Mouse (Mus musculus): ENCODE measurements around the gene Bricd5.
A peak's percentile ranks its signal among the peaks of the same experiment; 100 is the strongest.
"Not testable (repeated sequence)": the region's sequence is repeated elsewhere in the genome, so short reads cannot be mapped to it uniquely, and the experiment has no call there.

Bricd5 gene

DNA sequence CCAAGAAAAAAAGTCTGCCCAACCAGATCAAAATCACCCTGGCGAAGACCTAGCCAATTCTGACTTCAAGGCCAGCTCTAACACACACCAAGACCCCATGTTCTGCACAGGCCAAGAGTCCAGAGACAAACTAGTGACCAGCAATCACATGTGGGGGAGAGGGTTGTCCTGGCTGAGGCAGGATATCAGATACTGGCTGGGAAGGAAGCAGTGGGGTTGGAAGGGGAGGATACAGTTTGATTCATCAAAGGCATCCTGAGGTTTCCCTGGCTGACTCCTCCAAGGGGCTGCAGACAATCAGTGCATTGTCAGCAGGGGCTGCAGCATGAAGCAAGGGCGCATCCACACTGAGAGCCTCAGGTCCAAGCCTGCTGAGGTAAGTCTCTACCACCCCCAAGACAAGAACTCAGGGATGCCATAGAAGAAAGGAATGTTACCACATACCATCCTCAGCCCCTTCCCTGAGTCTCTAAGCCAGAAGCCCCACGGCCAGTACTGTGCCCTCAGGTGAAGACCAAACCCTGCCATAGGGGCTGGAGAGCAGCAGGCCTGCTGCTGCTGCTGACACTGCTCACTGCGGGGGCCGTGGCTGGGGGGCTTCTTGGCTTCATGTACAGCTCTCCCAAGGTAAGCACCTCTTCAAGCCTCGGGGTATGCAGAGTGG, at the start of gene Bricd5:
Bricd5 (plus strand) TSS at position 273 of the 664 bp plus-strand sequence.
- DNase-seq = no peak

DNA sequence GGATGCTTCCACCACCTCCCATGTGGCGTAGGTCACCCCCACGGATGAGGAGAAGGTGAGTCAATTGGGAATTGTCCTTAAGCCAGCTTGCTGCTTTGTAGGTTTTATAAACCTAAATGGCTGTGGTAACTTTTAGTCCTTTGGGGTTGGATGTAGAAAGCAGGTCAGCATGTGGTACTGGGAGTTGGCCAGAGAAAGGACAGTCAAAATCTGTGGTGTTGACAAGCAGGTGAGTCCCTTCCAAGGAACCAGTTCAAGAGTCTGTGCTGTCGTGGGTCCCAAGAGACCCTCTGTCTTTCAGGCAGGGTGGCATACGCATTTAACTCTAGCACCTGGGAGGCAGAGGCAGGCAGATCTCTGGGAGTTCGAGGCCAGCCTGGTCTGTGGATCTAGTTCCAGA, 49.2 kb upstream of the Bricd5 start:
- no peak for DNase-seq

DNA sequence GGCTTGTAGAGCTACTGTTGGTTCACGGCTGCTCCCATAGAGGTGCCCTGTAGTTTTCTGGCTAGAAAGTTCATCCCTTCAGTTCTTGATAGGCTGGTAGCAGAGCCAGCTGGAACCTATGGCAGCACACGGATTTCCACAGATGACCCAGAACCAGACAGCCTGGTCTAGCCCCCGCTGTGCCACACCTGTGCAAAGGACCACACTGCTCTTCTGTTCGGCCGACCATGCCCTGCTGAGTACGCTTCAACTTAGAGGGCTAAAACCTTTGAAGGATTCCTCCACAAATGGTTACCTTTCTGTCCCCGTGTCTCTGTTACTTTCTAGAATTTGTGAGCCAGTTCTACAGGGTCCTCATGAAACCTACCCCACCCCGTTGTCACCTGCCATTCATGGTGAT, 48.4 kb upstream of the Bricd5 start:
- DNase-seq = peak; percentile 55 to 58

DNA sequence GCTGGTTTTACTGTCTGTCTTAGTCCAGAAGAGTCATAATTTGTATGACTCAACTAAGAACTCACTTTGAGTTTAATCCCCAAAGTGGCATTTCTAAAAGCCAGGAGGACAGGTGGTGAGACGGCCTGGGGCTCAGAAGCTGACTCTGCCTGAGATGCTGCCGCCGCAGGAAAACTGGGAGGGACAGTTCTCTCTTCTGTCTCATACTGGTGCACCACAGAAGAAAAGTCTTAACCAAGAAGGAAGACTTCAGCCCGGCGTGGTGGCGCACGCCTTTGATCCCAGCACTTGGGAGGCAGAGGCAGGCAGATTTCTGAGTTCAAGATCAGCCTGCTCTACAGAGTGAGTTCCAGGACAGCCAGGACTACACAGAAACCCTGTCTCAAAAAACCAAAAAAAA, 47.8 kb upstream of the Bricd5 start:
- no peak for DNase-seq

DNA sequence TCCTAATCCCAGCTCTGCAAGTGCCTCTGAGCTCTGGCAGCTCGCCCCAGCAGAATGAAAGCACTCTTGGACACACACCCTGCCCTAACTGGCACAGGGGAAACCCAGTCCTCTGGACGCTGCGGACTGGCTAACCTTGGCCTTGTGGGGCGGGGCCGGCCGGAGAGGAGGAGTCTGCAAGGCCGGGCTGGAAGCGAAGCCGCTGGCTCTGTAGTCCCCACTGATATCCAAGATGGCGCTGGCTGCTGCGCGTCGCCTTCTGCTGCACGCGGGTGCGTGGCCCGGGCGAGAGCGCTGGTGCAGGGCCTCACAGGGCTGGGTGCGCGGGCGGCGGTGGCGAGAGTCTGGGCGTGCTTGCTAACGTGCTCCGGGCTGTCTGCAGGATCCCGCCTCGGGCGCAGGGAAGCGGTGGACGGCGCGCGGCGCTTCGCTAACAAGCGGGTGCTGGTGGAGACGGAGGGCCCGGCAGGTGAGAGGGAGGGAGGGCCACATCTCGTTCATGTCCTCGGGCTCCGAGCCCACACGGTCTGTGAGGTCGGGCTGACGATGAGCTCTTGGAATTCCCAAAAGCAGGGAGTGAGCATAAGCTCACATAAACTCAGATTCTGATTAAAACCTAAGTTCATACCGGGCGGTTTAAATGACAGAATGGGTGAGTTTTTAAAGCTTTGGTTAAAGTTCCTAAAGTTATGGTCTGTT, 47.1 kb upstream of the Bricd5 start, which contains the start of gene Eci1:
Eci1 (plus strand) TSS at position 171 of the 699 bp plus-strand sequence.
- DNase-seq = peak; percentile 96 to 98

DNA sequence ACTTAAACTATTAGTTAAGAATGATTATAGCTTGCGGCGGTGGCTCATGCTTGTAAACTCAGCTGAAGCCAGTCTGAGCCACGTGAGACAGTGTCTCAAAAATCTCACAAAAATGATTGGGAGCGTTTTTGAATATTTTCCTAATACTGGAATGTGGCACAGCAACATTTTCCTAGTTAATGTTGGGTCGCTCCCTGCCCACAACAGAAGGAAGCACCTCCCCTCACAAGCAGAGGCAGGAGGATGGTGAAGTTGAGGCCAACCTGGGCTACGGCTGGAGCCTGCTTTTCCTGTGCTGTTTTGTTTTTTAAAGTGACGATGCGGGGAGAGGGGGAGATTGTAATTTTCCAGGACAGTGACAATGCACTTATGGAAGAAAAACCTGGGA, 46.5 kb upstream of the Bricd5 start:
- no peak for DNase-seq

DNA sequence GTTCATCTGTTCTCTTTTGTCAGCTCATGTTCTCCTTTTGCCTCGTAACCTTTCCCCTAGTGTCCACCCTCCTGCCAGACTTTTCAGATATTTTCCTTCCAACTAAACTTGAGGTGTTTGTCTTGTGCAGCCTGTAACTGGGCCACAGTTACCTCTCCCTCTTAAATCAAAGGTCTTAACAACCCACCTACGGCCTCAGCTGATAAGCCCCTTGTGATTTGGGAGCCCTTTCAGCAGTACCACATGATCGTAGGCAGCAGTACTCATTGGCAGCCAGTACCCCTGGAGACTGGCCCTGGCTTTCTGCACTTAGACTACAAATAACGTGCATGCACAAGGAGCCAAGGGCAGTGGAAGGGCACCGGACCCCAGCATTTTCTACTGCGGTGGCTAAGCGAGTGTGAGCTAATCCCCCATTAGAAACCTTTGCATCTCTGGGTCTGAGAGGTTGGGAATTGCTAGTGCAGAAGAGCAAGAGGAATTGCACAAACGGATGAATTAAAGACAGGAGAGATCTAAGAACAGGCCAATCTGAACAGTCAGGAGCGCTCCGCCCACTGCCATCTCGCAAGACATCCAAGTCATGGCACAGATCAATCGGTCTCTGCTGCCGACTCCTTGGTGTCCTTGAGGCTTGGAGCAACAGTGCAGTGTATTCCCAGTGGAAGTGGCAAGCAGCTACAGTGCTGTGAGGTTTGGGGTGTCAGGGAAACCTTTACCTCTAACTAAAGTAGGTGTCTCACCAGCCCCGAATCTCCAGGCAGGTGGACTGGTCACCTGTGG, 44.3 kb upstream of the Bricd5 start:
- DNase-seq = no peak

DNA sequence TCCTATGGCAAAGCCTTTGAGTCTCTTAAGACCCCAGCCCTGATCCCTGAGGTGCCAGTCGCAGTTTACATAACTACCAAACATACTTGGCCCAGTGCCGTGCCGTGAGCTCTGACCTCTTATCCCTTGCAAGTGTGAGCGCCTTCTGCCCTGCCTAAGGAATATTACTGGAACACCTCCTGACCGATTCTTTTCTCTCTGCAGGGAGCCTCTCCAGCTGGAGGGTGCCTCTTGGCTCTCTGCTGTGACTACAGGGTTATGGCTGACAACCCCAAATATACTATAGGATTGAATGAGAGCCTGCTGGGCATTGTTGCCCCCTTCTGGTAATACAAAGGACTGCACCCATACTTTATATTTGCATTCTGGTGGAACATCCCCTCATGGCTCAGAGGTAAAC, 36.7 kb upstream of the Bricd5 start:
- peak; percentile 63 to 70 for DNase-seq

DNA sequence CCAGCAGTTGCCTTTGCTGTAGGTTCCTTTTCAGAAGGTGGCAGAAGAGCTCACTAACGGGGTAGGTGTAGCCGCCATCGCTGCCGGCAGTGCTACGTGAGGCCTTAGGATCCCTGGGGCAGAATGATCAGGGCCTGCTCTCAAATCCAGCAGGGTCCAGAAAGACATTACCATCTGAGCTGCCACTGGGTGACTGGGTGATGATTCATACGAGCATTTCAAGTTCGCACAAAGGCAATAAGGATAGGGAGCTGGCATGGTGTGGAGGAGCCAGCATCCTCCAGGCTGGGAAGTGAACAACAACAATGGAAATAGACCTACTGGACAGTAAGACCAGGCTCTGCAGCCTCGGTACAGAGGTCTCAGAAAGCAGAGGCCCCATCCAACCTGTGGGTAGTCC, 33.3 kb upstream of the Bricd5 start:
- no peak for DNase-seq

DNA sequence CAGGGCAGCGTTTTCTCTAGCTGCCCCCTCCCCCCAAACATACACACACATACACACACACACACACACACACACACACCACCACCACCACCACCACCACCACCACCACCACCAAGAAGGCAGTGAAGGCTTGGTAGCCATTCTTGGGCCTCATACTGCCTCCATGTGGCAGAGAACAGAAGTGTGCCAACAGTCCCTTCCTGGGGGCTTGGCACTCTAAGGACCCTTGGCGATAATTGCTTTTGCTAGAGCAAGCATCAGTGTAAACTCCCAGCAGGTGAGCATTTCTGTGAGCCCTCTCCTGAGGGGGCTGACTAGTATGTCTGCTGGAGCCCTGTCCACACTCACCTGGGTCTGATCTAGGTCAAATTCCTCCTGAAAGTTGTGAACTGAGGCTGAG, 32.5 kb upstream of the Bricd5 start:
- DNase-seq = no peak

DNA sequence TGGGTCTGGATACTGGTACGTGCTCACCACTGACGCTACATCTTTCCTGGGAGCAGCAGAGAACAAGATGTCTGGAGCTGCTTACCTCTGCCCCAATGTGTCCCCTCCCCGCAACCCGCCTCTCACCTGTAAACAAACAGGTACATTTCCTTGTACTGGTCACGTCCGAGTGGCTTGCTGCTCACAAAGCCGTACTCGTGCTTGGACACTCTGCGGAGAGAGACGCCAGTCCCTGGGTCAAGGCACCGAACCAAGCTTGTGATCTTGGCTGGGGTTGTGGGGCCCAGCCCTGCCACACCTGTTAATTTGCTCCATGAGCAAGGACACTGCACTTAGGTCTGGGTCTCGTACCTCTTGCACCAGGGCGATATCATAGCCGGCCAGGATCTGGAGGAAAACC, 31.6 kb upstream of the Bricd5 start:
- no peak for DNase-seq

DNA sequence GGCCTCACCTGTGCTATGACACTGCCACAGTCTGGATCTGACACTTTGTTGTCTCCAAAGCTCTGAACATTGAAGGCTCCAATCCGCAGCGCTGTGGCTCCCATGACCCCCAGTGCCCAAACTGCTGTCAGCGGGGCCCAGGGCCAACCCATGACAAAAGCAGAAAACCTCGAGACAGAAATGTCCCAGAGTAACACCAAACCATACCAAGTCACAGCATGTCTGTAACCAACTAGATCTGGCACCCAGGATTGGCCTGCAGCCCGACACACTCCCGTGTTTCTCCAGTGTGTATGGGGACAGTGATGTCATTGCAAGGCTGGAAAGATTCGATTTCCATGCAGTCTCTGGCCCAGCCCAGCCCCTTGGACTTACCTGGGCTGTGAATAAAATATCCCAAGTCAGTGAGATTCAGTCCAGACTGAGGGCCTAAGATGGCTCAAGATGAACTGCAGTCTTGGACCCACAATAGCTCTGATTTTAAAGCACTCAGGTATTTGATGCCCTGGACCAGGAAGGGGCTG, 31.0 kb upstream of the Bricd5 start, which contains the start of gene Dnase1l2:
Dnase1l2 (minus strand) TSS at position 474 of the 524 bp plus-strand sequence.
- DNase-seq = peak; percentile 61 to 62

DNA sequence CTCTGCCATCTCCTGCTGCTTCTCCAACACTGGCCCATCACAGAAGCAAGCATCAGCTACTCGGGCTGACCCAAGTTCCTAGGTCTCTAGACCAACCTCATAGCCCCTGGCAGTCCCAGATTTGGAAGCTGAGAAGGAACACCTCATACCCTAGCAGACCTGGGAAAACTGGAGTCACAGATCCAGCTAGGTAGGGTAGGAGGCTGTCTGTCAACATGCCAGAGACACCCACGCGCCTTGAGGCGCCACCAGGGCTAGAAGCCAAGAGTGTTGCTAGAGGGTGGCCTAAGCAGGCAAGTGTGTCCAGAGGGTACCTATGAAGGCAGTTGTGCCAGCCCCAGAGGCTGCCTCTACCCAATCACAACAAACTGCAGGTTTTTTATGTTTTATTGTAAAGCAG, 30.3 kb upstream of the Bricd5 start:
- DNase-seq = peak; percentile 82 to 85

DNA sequence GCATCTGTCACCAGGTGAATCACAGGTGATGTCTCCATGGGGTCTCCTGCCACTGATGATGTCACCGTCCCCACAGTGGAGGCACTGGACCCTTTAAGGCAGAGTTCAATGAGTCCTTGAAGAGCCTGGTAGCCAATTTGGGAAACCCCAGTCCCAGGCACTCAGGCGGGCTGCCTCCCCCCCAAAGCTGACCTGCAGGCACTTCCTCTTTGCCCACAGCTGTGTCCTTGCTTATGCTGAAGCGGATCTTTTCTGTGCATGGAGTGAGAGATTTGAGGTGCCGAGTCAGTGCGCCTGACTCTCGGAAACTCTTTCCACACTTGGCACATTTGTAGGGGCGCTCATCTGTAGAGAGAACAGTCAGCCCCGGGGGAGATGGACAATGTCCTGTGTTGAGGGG, 27.1 kb upstream of the Bricd5 start:
- DNase-seq = no peak

DNA sequence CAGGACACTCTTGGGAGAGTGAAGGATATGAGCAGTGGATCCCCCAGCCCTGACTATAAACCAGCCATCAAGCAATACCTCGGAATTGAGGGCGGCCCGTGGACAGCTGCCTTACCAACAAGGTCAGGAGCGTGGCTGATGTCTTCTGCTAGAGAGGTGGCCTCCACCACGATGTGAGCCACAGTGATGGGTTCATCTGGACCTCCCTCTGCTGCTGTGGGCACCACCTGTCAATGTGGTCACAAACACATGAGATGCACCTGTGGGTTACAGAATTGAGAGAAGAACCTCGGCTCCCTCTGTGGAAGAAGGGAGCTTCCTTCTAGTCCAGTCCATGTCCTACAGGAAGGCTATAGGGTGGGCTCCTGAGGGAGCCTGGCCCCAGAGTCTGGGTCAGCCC, 24.2 kb upstream of the Bricd5 start:
- DNase-seq = no peak

DNA sequence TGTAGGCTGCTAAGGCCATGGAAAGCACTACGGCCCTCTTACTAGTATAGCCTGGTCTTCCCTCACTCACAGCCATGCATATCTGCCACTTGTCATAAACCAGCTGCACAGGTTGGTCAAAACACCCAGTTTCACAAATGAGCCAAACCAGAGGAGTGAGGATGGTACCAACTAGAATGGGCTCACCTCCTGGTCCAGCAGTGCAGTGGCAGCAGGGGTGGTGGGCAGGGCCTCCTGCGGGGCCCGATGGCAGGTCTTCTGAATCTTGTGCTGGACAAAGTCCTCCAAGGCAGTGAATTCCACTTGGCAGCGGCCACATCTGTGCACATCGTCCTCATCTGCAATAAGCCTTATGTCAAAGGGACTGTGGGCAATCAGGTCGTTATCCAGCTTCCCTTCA, 22.5 kb upstream of the Bricd5 start:
- no peak for DNase-seq

DNA sequence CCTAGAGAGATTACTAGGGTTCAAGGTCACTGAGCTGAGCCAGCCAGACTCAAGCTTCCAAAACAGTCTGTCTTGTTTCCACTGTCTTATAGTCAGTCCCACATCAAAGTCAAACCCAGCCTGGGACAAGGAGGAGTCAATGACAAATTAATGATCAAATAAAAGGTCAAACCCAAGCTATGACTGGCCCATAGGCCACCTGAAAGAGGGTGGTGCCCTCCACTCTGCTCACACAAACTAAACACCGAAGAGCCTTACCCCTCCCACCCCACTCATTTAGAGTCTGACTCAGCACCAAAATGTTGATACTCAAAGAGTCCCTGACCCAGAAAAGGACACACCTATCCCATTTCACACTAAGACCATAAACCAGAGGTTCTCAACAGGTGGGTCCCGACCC, 20.3 kb upstream of the Bricd5 start:
- no peak for DNase-seq

DNA sequence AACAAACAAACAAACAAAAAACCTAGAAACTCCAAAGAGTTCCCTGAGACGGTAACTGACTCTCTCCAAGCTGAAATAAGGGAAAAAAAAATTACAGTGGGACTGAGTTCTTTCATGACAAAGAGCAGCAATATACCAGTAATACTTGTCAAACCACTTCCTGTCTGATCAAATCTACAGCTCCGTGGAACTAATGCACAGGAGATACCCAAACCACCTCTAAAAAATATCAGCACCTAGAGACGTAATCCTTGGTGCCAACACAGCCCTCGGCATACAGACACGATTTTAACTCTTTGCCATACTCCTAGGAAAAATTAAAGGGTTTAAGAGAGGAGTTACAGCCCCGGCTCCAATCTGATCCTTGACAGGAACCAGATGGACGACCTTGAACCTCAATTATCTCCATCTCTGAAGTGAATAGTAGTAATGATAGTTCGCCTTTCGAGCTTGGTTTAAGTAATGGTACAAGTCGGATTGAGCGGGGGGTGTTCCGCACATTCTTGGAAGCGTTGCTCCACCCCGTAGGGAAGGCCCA, 19.4 kb upstream of the Bricd5 start:
- DNase-seq = no peak

DNA sequence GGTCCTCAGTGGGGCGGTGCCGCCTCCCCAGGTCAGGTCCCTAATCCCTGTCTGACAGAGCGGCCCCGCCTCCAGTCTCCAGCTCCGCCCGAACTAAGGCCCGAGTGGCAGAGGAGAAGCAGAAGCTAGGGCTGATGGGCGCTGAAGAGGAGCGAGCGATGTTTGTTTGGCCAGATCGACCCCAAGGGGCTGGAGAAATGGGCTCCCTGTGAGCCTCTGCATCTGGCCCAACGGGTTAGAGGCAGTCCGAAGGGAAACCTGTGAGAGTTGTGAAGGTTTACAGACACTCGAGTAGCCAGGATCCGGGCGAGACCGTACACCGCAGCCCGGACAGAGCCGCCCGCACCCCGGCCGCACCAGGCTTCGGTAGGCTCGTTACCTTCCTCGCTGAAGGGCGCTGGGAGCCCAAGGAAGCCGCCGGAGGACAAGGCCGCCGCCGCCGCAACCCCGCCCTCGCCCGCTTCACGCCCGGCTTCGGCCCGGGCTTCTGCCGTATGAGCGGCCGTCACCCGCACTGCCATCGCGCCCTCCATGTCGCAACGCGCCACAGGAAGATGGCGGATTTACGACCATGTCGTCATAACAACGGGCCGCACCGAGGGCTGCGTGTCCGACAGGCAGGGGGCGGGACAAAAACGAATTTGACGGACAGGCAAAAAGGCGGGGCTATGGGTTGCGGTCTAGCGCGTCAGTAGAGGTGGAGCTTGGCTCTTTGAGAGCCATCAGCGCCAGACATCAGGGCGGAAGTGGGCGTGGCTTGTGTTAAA, 18.7 kb upstream of the Bricd5 start:
- peak; percentile 97 to 99 for DNase-seq

DNA sequence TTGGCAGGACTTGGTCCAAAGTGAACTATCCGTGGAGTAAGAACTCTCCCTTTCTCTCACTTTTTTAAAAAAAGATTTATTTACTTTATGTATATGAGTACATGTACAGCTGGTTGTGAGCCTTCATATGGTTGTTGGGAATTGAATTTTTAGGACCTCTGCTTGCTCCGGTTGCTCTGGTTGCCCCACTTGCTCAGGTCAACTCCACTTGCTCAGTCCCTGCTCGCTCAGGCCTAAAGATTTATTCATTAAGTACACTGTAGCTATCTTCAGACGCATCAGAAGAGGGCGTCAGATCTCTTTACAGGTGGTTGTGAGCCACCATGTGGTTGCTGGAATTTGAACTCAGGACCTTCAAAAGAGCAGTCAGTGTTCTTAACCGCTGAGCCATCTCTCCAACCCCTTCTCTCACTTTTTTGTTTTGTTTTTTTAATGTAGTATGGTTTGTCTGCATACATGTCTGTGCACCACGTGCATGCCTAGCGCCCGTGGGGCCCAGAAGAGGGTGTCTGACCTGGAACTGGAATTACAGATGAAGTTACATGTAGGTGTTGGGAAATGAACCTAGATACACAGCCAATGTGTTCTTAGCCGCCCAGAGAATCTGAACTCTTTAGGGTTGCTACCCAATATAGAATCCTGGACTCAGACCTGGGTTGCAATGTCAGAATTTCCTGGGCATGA, 18.0 kb upstream of the Bricd5 start:
- DNase-seq = not testable (repeated sequence)

DNA sequence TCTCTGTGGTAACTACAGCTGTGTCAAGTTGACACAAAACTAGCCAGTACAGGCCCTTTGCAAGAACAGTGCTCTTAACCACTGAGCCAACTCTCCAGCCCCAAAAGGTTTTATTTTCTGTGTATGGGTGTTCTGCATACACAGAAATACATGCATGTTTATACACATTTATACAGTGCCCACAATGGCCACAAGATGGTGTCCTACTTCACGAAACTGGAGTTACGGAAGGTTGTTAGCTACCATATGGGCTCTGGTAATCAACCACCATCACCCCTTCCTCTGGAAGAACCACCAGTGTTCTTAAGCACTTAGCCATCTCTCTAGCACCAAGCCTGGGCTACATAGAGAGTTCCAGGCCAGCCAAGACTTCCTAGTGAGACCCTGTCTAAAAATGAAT, 12.1 kb upstream of the Bricd5 start:
- DNase-seq = peak in 1 of 2 experiments; percentile 55

DNA sequence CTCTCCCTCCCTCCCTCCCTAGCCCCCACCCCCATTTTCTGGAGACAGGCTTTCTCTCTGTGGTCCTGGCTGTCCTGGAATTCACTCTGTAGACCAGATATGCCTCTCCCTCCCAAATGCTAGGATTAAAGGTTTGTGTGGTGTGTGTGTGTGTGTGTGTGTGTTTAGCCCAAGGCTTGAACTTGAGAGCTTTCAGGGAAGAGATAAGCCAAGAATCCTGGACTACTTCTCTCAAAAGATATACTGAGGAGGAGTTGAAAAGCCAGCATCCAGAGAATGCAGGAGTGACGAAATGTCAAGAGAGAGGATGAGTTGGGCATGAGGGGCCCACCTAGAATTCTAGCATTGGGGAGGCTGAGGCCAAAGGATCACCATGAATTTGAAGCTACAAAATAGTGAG, 10.8 kb upstream of the Bricd5 start:
- no peak for DNase-seq
